Mouse (Mus musculus) intestine, embryonic 15.5 days (tissue): ENCODE measurements around the gene Foxj1. TPM values are rescaled to one million over a fixed set of nuclear protein-coding genes. Genes with fewer than 3 reads are reported as not detected.

Experiments used
- ATAC-seq: fragments of 200-750 bp; cut with Nextera tagmentation; 2 replicates; pipeline ENCODE4 v1.8.0; 2017; ENCODE audit warnings: moderate TSS enrichment, moderate library complexity
- H3K27ac ChIP-seq: fragments of 300-500 bp; sonication (generic); 2 replicates; pipeline ENCODE4 v1.5.1; 2015; ENCODE audit warnings: mild to moderate bottlenecking, inconsistent platforms
- H3K27me3 ChIP-seq: fragments of 300-500 bp; sonication (generic); replicated peaks from 2 replicates; pipeline ENCODE4 v1.6.1; 2015; ENCODE audit warnings: inconsistent platforms
- H3K36me3 ChIP-seq: fragments of 300-500 bp; sonication (generic); 2 replicates; pipeline ENCODE4 v1.6.1; 2015; ENCODE audit warnings: inconsistent platforms
- H3K4me1 ChIP-seq: fragments of 300-500 bp; sonication (generic); replicated peaks from 2 replicates; pipeline ENCODE4 v1.6.1; 2015; ENCODE audit warnings: inconsistent platforms
- H3K4me2 ChIP-seq: fragments of 300-500 bp; sonication (generic); replicated peaks from 2 replicates; pipeline ENCODE4 v1.6.1; 2015; ENCODE audit warnings: mild to moderate bottlenecking, inconsistent platforms
- H3K4me3 ChIP-seq: fragments of 300-500 bp; sonication (generic); replicated peaks from 2 replicates; pipeline ENCODE4 v1.5.1; 2015; ENCODE audit warnings: inconsistent platforms
- H3K9ac ChIP-seq: fragments of 300-500 bp; sonication (generic); 2 replicates; pipeline ENCODE4 v1.6.1; 2015; ENCODE audit warnings: inconsistent platforms
- H3K9me3 ChIP-seq: fragments of 300-500 bp; sonication (generic); 2 replicates; pipeline ENCODE4 v1.6.1; 2016; ENCODE audit warnings: inconsistent platforms
- WGBS: fragments of 180-500 bp; shearing (Covaris S2); methylation state at CpG from one replicate; pipeline ENCODE4 v1.1.7; 2015; 5-methylcytosine and 5-hydroxymethylcytosine counted together
- polyA plus RNA-seq: library from polyadenylated mRNA; unstranded; fragments of >200 nt; fragmentation: Nextera tagmentation; extraction: Ambion mirVana; gene quantifications from 2 replicates; pipeline ENCODE4 v1.2.1, GENCODE M21; 2015

The Foxj1 gene
- polyA plus RNA-seq, 1 experiment from 2014 or later: 0.77 TPM

GRCm38 (mm10) chr11:116292401-116292800 lies 42.8 kb downstream of the Foxj1 start:
- 89% methylated on average over 13 of the region's 13 CpGs for WGBS
- no peak for ATAC-seq
- Histone ChIP-seq H3K4me3 (no peak overlapping the region), H3K27me3 (no peaks in the 10 kb centered on the region), H3K4me1 (peaks cover 27% of the 10 kb centered on the region), H3K36me3 (peaks cover 28% of the 10 kb centered on the region), H3K4me2 (no peak overlapping the region), H3K27ac (no peak overlapping the region), H3K9ac (no peak overlapping the region), H3K9me3 (no peaks in the 10 kb centered on the region)

GRCm38 (mm10) chr11:116290556-116290955 lies 44.6 kb downstream of the Foxj1 start:
- no peaks in the 10 kb centered on the region for H3K9me3 ChIP-seq
- no peak overlapping the region for H3K4me2 ChIP-seq
- H3K27ac ChIP-seq: peak overlapping the region; percentile 73
- peaks cover 32% of the 10 kb centered on the region for H3K4me1 ChIP-seq
- 56% methylated on average over 8 of the region's 8 CpGs for WGBS
- no peak for ATAC-seq
- no peak overlapping the region for H3K4me3 ChIP-seq
- H3K27me3 ChIP-seq: no peaks in the 10 kb centered on the region
- peaks cover 27% of the 10 kb centered on the region for H3K36me3 ChIP-seq
- no peak overlapping the region for H3K9ac ChIP-seq

- no peak for ATAC-seq
- Histone ChIP-seq H3K27ac (no peak overlapping the region), H3K4me2 (no peak overlapping the region), H3K27me3 (peaks cover 24% of the 10 kb centered on the region), H3K9ac (no peak overlapping the region), H3K9me3 (no peaks in the 10 kb centered on the region), H3K36me3 (peaks cover 14% of the 10 kb centered on the region), H3K4me3 (no peak overlapping the region), H3K4me1 (peaks cover 29% of the 10 kb centered on the region)
- WGBS: 81% methylated on average over 5 of the region's 5 CpGs
These were observed 47.8 kb downstream of the Foxj1 start for GRCm38 (mm10) chr11:116287351-116287750.

- peaks cover 40% of the 10 kb centered on the region for H3K27me3 ChIP-seq
- peak; percentile 72 for ATAC-seq
- 53% methylated on average over 7 of the region's 7 CpGs for WGBS
These were observed 49.4 kb downstream of the Foxj1 start for GRCm38 (mm10) chr11:116285770-116286191.

GRCm38 (mm10) chr11:116283982-116284381 lies 51.2 kb downstream of the Foxj1 start:
- ATAC-seq: no peak
- Histone ChIP-seq H3K9ac (no peak overlapping the region), H3K36me3 (peaks cover 10% of the 10 kb centered on the region), H3K27ac (no peak overlapping the region), H3K4me2 (no peak overlapping the region), H3K27me3 (peaks cover 48% of the 10 kb centered on the region), H3K4me1 (peaks cover 26% of the 10 kb centered on the region), H3K4me3 (no peak overlapping the region), H3K9me3 (no peaks in the 10 kb centered on the region)
- 47% methylated on average over 6 of the region's 6 CpGs for WGBS

More at GRCm38 (mm10) chr11:116285770-116286191, 49.4 kb downstream of the Foxj1 start:
- Histone ChIP-seq H3K27ac (peak overlapping the region; percentile 44; the same call in 1 of the 2 replicates), H3K4me2 (no peak overlapping the region), H3K4me3 (no peak overlapping the region), H3K9me3 (no peaks in the 10 kb centered on the region), H3K9ac (no peak overlapping the region), H3K36me3 (peaks cover 10% of the 10 kb centered on the region), H3K4me1 (peaks cover 32% of the 10 kb centered on the region)

- Histone ChIP-seq H3K9me3 (no peaks in the 10 kb centered on the region), H3K9ac (no peak overlapping the region), H3K4me3 (no peak overlapping the region), H3K27me3 (peaks cover 48% of the 10 kb centered on the region), H3K27ac (no peak overlapping the region), H3K4me1 (peaks cover 22% of the 10 kb centered on the region), H3K4me2 (peak overlapping the region; percentile 7; the same call in 1 of the 2 replicates), H3K36me3 (peaks cover 2% of the 10 kb centered on the region; the same call in 1 of the 2 replicates)
- no peak for ATAC-seq
- WGBS: 9% methylated on average over 48 of the region's 48 CpGs
These were observed 52.2 kb downstream of the Foxj1 start for GRCm38 (mm10) chr11:116282912-116283521.

- H3K9me3 ChIP-seq: no peaks in the 10 kb centered on the region
- peaks cover 48% of the 10 kb centered on the region for H3K27me3 ChIP-seq
- no peaks in the 10 kb centered on the region for H3K36me3 ChIP-seq
- peak overlapping the region; percentile 68 for H3K4me2 ChIP-seq
- peaks cover 17% of the 10 kb centered on the region for H3K4me1 ChIP-seq
- no peak for ATAC-seq
- H3K27ac ChIP-seq: no peak overlapping the region
- WGBS: 3% methylated on average over 11 of the region's 11 CpGs
- no peak overlapping the region for H3K9ac ChIP-seq
- peak overlapping the region; percentile 30 for H3K4me3 ChIP-seq
These were observed 53.1 kb downstream of the Foxj1 start for GRCm38 (mm10) chr11:116282089-116282488.

- Histone ChIP-seq H3K27ac (no peak overlapping the region), H3K9ac (no peak overlapping the region; the same call in 1 of the 2 replicates), H3K27me3 (peaks cover 48% of the 10 kb centered on the region), H3K4me1 (peaks cover 16% of the 10 kb centered on the region), H3K36me3 (no peaks in the 10 kb centered on the region), H3K4me2 (peak overlapping the region; percentile 68), H3K9me3 (no peaks in the 10 kb centered on the region), H3K4me3 (peak overlapping the region; percentile 30)
- ATAC-seq: no peak
- WGBS: 3% methylated on average over 18 of the region's 18 CpGs
These were observed 53.5 kb downstream of the Foxj1 start for GRCm38 (mm10) chr11:116281671-116282070.

- Histone ChIP-seq H3K9ac (no peak within 1 kb of the TSS; the same call in 1 of the 2 replicates), H3K4me2 (peak within 1 kb of the TSS; percentile 68), H3K4me1 (peaks cover 15% of the 10 kb centered on the region), H3K36me3 (no peaks in the 10 kb centered on the region), H3K9me3 (no peaks in the 10 kb centered on the region), H3K4me3 (peak within 1 kb of the TSS; percentile 30), H3K27me3 (peaks cover 48% of the 10 kb centered on the region), H3K27ac (no peak within 1 kb of the TSS)
- ATAC-seq: no peak
- WGBS: 8% methylated on average over 48 of the region's 48 CpGs
These were observed 54.2 kb downstream of the Foxj1 start, which contains the start of gene Galr2 for GRCm38 (mm10) chr11:116280751-116281663. Gene Galr2, plus strand, starts transcription at chr11:116280939.

Other genes with a start within 250 kb of the Foxj1 start
- gene Wbp2, start 248.4 kb downstream of the Foxj1 start, polyA plus RNA-seq: 93.5 and 98.1 TPM in 2 replicates
- 18.0 and 20.9 TPM in 2 replicates for gene Trim47, start 208.2 kb downstream of the Foxj1 start, polyA plus RNA-seq
- gene Trim65, start 204.3 kb downstream of the Foxj1 start, polyA plus RNA-seq: 6.4 and 7.1 TPM in 2 replicates
- gene Mrpl38, start 196.5 kb downstream of the Foxj1 start, polyA plus RNA-seq: 107 and 109 TPM in 2 replicates
- 20.8 and 22.0 TPM in 2 replicates for gene Fbf1, start 167.2 kb downstream of the Foxj1 start, polyA plus RNA-seq
- 98.0 and 100 TPM in 2 replicates for gene Ten1, start 136.5 kb downstream of the Foxj1 start, polyA plus RNA-seq
- gene Acox1, start 136.4 kb downstream of the Foxj1 start, polyA plus RNA-seq: 56.9 and 59.4 TPM in 2 replicates
- gene Evpl, start 97.3 kb downstream of the Foxj1 start, polyA plus RNA-seq: 3.3 and 3.4 TPM in 2 replicates
- 95.2 and 96.7 TPM in 2 replicates for gene Srp68, start 61.2 kb downstream of the Foxj1 start, polyA plus RNA-seq
- 0.19 and 0.21 TPM in 2 replicates for gene Galr2, start 54.5 kb downstream of the Foxj1 start, polyA plus RNA-seq
- 52.1 and 52.5 TPM in 2 replicates for gene Exoc7, start 28.2 kb downstream of the Foxj1 start, polyA plus RNA-seq
- gene Rnf157, start 77.6 kb upstream of the Foxj1 start, polyA plus RNA-seq: 16.4 and 18.2 TPM in 2 replicates
- gene Ubald2, start 98.7 kb upstream of the Foxj1 start, polyA plus RNA-seq: 48.8 and 50.7 TPM in 2 replicates
- gene Qrich2, start 130.8 kb upstream of the Foxj1 start, polyA plus RNA-seq: 0.30 TPM in 1 of 2 replicates, not detected in the other
- gene Prpsap1, start 158.8 kb upstream of the Foxj1 start, polyA plus RNA-seq: 210 and 225 TPM in 2 replicates
- 5.4 and 6.4 TPM in 2 replicates for gene Sphk1, start 195.5 kb upstream of the Foxj1 start, polyA plus RNA-seq
- gene Ube2o, start 246.0 kb upstream of the Foxj1 start, polyA plus RNA-seq: 8.4 and 8.8 TPM in 2 replicates